Mouse (Mus musculus): Measurements from ENCODE around the gene Gm44503.
A peak's percentile ranks its signal among the peaks of the same experiment; 100 is the strongest.

Gm44503 gene

DNA sequence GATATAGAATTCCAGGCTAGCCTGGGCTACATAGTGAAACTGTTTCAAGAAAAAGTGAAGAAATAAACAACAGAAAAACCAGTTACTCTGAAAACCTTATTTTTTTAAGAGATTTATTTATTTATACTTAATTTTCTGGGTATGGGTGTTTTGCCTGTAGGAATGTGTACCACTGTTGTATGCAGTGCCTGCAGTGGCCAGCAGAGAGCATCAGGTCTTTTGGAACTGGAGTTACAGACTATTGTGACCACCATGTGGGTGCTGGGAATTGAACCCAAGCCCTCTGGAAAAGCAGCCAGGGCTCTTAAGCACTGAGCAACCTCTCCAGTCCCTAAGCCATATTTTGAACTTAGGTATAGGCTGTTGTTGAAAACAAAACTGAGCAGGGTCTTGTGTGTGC is 14.3 kb downstream of the Gm44503 start:
- no peak for DNase-seq (ENCODE audit: low read depth, low spot score)

DNA sequence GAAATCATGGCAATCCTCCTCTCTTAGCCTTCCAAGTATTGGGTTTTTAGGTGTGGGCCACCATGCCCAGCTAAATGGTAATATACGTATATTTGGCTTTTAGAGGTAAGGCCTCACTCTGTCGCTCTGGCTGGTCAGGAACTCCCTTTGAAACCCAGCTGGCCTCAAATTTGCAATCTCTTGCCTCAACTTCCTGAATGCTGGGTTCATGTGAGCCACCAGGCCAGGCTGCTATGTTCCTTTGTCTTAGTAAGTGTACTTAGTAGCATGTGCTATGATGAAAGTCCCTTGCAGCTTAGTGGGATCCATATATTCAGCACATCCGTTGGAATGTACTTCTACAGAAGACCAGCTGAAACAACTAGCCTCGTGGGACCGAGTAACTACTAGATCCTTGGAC is 16.1 kb downstream of the Gm44503 start:
- no peak for DNase-seq (ENCODE audit: low read depth, low spot score)

DNA sequence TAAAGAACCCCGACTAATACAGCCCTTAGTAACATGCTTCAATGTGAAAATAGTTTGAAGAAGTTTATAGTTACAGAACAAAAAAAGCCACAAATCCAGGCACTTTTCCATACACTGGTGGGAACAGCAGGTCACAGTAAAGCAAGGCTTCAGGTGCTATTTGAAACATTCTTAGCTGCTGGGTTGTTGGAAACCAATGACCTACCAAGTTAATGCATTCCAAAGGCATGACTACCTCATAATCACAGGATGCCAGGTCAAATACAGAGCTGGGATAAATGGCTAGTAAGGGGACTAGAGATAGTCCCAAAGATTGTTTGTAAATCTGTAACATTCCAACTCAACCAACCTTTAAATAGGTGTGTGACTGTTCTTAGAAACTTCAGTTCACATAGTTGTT is 16.6 kb downstream of the Gm44503 start:
- DNase-seq (ENCODE audit: low read depth, low spot score), result no peak

DNA sequence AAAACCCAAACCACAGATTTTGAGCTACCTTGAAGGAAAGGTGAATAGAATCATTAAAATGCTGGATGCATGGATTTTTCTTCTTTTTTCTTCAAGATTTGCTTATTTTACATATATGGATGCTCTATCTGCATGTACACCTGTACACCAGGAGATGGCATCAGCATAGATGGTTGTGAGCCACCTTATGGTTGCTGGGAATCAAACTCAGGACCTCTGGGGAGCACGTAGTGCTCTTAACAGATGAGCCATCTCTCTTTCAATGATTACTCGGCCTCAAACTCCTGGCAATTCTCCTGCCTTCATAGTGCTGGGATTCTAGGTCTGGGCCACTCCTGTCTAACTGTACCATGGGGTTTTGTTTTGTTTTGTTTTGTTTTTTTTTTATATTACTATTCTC is 24.4 kb downstream of the Gm44503 start:
- no peak for DNase-seq (ENCODE audit: low read depth, low spot score)

DNA sequence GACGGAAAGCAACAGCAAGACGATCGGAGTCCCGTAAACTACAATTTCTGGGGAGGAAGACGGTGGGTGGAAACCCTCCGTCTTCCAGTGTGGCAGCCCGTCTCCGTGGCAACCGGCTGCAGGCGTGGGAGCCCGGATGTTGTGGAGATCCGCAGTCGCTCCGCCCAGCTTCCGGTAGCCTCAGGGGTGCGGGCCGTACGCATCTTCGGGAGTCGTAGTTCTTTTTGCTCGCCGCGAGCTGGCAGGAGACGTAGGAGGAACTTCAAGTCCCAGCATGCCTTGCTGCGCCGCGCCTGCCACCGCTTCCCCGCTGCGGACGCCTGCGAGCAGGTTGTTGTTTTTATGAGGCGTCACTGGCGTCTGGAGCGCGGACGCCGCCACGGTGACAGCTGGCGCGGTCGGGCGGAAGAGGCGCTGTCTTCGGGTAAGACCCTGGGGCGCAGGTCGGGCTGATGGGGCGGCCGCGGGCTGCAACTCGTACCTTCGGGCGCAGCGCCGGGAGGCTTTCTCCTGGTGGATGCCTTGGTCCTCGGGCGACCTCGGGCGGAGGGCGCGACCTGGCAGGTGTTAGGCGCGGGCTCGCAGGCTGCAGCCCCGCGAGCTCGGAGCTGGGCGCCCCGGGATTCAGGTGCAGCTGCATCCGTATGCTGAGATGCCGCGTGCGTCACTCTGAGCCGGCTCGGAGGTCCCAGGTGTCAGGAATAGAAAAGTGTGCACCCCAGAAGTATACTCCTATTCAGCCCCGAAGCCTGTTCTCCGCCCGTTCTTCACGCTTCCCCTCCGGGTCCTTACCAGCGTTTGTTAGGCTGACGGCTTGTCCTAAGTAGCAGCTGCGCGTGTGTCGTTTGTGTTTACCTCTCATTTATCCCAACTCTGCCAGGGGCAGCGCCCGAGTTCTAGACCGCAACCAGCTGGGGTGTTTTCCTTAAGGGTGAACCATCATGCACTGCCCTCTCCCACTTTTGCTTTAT is 26.9 kb downstream of the Gm44503 start, which contains the start of the genes Ccpg1os and Ccpg1:
TSS of gene Ccpg1os (minus strand) at position 133 of the 971 bp plus-strand sequence.
TSS of gene Ccpg1 (plus strand) at position 180 of the 971 bp plus-strand sequence.
- peak; percentile 96 for DNase-seq (ENCODE audit: low read depth, low spot score)

DNA sequence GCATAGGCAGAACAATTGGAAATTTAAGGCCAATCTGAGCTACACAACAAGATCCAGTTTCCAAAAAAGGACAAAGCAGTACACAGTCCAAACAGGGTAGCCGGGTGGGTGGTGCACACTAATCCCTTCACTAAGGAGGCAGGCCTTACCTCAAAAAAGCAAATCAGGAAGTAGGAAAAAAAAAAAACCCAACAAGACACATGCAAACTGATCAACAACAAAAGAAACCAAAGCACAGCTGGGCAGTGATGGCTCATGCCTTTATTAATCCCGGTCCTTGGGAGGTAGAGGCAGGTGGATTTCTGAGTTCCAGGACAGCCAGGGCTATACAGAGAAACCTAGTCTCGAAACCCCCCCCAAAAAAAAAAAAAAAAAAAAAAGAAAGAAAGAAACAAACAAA is 29.1 kb downstream of the Gm44503 start:
- DNase-seq (ENCODE audit: low read depth, low spot score), result no peak

DNA sequence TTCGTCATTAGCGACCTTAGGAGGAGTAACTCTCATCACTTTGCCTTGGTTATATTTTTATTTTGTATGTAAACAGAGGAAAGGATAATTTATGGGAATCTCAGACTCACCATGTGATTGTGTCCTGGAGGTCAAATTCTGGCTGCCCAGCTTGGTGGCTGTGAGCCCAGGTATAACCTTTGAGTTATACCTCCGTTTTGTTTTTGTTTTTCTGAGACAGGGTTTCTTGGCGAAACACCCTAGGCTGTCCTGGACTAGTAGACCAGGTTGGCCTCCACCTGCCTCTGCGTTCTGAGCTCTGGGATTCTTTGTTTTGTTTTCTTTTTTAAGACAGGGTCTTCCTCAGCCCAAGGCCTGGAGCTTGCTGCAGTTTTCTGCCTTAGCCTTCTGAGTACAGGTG is 30.1 kb downstream of the Gm44503 start:
- DNase-seq (ENCODE audit: low read depth, low spot score), result no peak

DNA sequence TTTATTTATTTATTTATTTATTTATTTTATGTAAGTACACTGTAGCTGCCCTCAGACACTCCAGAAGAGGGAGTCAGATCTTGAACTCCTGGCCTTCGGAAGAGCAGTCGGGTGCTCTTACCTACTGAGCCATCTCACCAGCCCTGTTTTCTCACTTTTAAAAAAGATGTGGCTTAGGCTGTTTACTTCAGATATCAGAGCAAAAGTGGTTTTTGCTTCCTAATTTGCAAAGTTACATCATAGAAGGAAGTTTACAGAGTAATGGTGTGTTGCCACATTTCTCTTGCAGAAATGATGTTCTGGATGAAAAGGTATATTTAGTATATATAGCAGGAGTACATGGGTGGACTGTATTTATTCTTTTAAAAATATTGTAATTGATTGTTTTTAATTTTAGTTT is 32.8 kb downstream of the Gm44503 start:
- no peak for DNase-seq (ENCODE audit: low read depth, low spot score)

DNA sequence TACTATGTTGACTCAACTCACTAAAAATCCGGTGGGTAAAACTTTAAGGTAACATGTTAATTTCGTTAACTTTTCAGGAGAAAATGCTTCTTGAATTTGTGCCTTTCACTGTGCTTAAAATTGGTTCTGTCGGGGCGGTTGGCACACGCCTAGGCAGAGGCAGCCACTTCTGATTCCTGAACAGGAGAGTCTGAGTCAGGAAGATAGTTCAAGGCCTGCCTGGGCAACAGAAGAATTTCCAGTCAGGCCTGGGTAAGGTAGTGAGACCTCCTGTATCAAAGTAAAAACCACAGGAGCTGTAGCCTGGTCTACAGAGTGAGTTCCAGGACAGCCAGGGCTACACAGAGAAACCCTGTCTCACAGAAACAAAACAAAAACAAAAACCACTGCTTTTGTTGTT is 33.9 kb downstream of the Gm44503 start:
- no peak for DNase-seq (ENCODE audit: low read depth, low spot score)

DNA sequence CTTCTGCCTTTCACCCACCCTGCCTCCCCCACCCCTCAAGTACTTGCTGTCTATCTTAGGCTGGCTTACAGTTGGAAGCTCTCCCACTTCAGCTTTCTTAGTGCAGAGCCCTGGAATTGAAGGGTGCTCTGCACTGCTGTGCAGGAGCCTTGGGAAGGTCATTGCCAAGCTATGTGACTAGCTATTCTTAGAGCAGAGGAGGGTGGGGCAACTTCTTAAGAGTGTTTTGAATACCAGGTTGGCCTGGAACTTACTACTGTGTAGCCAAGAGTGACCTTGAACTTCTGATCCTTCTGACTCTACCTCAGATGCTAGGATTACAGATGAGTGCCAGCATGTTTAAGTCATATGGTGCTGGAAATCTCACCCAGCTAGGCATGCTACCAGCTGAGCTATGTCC is 37.5 kb downstream of the Gm44503 start:
- DNase-seq (ENCODE audit: low read depth, low spot score), result peak; percentile 27

DNA sequence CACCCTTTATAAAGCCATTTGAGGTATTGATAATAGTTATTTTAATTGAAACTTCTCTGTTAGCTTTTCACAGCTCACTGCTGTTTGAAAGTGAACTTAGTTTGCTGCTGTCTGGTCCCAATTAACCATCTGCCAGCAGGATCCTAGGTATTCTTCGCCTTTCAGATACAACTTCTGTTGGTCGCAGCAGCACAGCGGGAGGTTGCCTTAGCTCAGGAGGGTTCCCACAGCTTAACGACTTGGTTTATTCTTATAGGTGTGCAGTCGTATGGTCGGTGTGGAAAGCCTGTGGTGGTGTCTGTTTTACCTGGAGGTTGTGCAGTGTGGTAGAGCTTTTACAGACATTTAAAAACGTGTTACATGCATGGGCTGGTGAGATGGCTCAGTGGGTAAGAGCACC is 38.2 kb downstream of the Gm44503 start:
- DNase-seq (ENCODE audit: low read depth, low spot score), result no peak

DNA sequence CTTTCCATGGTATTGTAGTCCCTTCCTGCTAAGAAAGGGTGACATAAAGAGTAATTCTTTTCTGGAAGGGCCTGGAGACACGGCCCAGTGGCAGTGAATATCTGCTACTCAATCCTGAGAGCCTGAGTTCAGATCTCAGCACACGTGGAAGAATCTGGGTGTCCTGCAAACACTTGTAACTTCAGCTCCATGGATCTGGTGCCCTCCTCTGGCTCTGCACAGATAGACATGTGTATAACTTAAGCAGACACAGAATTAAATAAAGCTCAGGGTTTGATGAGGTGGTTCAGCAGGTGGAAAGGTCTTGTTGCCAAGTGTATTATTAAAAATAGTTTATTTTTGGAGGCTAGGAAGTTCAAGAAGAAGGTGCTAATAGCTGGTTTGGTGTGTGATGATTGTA is 41.8 kb downstream of the Gm44503 start:
- no peak for DNase-seq (ENCODE audit: low read depth, low spot score)

DNA sequence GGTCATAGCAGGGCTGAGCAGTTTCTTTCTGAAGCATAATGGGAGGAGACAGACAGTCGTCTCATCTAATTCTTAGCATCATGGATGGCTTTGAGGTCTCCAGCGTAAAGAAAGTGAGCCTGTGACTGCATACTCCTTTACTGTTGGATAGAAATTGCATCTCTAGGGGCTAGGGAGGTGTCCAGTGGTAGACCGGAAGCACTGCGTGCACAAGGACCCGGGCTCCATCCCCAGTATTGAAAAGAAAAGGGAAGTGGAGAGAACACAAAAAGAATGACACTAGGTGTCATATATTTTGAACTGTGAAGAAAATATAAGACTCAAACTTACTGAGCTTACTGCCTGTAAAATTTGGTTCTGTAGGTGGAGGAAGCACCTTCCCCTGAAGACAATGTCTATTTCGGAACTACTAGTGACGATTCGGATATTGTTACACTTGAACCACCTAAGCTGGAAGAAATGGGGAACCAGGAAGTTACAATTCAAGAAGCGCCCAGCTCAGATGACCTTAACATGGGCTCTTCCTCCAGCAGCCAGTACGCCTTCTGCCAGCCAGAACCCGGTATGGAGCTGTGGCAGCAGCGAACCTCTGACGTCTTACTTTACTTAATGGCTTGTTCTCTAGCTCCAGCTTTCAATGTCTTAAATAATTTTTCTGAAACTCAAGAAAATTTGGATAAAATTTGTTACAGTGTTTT is 42.8 kb downstream of the Gm44503 start:
- no peak for DNase-seq (ENCODE audit: low read depth, low spot score)

DNA sequence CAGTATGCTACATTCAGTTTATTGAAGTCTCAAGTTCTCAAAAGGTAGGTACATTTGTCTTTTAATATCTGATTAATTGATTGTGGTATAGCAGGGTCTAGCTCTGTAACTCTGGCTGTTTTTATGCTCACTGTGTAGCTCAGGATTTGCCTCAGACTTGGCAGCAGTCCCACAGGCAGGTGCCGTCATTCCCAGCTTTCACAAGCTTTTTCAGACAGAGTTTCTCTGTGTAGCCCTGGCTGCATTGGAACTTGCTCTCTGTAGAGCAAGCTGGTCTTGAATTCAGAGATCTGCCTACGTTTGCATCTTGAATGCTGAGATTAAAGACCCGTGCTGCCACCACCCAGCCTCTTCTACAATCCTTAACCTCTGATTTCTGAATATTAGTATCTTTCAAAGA is 43.5 kb downstream of the Gm44503 start:
- no peak for DNase-seq (ENCODE audit: low read depth, low spot score)

DNA sequence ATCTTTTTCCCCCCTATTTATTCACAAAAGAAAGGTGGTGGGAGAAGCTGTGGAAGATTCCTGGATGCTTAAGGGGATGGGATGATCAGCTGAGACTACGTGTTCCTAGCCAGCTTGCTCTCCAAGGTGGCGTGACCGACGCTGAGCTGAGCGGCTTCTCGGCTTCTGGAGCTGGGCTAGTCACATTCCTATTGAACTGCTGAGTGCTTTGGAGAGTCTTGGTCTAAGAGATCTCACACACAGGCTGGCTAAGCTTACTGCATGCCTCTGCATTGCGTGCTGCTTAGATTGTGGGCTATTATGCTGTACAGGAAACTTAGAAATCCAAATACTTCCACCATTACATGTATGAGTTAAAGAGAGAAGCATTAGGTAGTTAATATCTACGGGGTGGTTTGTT is 45.4 kb downstream of the Gm44503 start:
- DNase-seq (ENCODE audit: low read depth, low spot score), result no peak

DNA sequence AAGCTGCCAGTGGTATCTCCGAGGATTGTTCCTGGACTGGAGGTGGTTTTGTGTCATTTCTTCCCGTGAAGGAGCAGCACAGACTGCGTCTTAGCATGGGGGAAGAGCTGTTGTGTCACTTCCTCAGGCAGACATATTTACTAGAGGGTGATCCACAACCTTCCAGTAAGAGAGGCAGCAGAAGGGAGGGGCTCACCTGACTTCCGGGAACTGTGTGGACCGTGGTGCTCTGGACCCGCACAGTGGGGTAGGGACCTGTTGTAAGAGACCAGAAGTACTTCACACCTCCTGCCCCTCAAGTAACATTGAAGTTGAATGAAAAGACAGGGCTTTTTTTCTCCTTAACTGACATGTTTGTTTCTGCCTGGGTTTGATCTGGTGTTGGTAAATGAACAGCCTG is 46.5 kb downstream of the Gm44503 start:
- DNase-seq (ENCODE audit: low read depth, low spot score), result no peak

DNA sequence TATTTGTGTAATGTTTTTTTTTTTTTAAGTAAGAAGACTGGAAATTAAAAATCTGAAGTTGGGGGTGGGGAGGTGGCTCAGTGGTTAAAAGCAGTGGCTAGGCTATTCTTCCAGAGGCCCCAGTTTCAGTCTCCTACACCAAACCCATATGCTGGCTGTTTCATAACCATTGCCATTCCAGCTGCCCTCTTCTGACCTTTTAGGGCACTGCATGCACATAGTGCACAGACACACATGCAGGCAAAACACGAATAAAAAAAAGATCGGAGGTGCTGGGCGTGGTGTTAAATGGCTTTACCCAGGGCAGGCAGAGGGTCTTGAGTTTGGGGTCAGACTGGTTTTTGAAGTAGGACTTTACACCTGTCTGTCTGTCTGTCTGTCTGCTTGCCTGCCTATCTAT is 47.5 kb downstream of the Gm44503 start:
- no peak for DNase-seq (ENCODE audit: low read depth, low spot score)

DNA sequence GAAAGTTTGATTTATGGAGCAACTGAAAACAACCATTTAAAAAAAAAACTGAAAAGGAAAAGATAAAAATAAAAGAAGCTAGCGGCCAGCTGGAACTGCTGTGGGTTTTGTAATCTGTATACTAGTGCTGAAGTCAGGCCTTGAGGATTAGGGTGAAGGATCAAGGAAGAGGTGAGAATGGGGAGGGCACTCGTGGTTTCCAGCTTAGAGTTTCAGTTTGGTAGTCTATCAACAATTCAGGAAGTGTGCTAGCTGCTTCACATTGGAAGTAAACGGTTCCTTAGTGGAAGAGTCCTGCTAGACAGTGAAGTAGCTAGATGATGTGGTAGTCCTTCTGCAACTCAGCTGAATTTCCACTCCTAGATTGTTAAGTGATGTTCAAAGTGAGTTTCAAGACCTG is 49.7 kb downstream of the Gm44503 start:
- DNase-seq (ENCODE audit: low read depth, low spot score), result no peak

DNA sequence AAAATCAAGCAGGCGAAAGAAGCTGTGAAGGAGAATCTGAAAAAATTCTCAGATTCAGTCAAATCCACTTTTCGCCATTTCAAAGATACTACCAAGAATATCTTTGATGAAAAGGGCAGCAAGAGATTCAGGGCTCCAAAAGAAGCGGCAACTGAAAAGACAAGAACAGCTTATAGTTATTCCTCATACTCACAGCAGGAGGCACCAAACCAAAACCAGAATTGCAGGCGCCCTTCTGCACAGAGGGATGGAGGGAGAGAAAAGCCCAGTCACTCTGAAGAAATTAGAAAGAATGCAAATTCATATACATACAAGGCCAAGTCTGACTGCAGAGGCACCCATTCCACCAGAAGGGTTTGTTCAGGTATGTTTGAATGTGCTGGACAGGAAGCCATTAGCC is 54.0 kb downstream of the Gm44503 start:
- no peak for DNase-seq (ENCODE audit: low read depth, low spot score)

DNA sequence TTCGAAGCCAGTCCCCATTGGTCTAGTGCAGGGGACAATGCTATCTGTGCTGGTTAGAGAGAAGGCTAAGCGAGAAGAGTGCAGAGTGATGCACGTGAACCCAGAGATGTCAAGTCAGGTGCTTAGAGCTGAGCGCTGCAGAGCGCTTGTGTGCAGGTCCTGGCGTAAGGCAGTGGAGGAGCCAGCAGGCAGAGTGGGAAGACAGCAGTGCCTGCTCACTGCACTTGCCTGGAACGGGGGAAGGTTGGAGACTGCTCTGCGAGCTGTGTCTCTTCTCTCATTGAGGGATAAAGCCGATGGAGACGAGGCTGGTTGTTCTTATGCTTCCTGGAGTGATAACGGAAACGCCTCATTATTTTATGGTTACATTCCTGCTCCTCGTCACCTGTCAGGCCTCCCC is 56.1 kb downstream of the Gm44503 start:
- DNase-seq (ENCODE audit: low read depth, low spot score), result no peak

DNA sequence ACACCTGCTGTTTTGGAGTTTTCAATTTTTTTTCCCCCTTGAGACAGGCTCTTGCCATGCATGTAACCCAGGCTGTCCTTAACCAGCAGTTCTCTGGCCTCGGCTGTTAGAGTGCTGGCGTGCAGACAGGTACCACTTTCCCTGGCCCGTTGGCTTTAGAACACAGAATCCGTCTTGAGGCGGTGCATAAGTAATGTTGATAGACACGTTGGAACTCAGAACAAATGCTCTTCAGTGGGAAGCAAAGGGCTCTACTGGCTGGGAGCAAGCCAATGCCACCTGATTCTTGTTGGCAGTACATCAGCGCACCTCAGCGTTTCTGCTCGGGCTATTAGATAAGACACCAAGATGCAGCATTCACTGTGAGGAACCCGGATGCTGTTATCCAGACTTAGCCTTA is 61.2 kb downstream of the Gm44503 start:
- peak; percentile 40 for DNase-seq (ENCODE audit: low read depth, low spot score)

DNA sequence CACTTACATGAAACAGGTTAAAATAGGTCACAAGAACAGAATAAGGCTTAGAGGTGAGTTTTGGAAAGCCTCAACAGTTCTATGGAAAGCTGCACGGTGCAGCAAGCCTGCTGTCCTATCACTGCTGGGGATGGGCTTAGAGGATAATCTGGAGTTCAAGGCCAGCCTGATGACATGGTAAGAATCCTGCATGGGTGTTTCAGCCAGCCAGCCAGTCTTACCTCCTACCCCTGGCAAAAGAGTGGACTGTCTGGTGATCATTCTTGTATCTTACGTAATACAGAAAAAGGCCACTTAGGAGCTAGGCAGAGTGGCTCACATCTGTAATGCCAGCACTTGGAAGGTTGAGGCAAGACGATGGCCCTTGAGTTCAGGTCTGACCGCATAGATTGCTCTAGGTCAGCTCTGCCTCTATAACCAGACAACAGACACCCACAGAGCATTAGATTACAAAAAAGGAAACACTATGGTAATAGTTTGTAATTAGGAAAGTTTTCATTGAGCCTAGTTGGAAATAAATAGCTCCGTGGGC is 62.0 kb downstream of the Gm44503 start:
- no peak for DNase-seq (ENCODE audit: low read depth, low spot score)

Data from skeletal muscle tissue, adult 2 months (tissue).